Mouse (Mus musculus): ENCODE measurements around the gene Zfp575. TPM values are rescaled to one million over a fixed set of nuclear protein-coding genes. Genes with fewer than 3 reads are reported as not detected.

The Zfp575 gene
- total and polyA plus RNA-seq, 2 experiments from 2014 or later, result 3.2 to 28.3 TPM

GRCm38 (mm10) chr7:24564607-24565265 is 22.7 kb downstream of the Zfp575 start:
- ATAC-seq (ENCODE audit: low FRiP score), result no peak
- no peaks in the 10 kb centered on the region for H3K4me1 ChIP-seq (ENCODE audit: insufficient read depth, low read length)
- TF ChIP-seq CTCF (IDR thresholded peaks at IDR 0.05), result peak; percentile 72
- H3K4me3 ChIP-seq (ENCODE audit: low read depth, low read length), result no peak overlapping the region
- no peak overlapping the region for H3K27ac ChIP-seq (ENCODE audit: low read depth, low read length)
- H3K9ac ChIP-seq (replicated peaks; ENCODE audit: low read length, poor library complexity, severe bottlenecking), result no peak overlapping the region
- no peaks in the 10 kb centered on the region for H3K27me3 ChIP-seq (ENCODE audit: insufficient read depth, low read length)
- peaks cover 45% of the 10 kb centered on the region for H3K36me3 ChIP-seq (ENCODE audit: insufficient read depth, low read length)
- DNase-seq (ENCODE audit: low spot score), result peak; percentile 38
- 61% methylated on average over 6 of the region's 6 CpGs for WGBS
- H3K9me3 ChIP-seq (ENCODE audit: low read length), result no peaks in the 10 kb centered on the region
- H3K4me2 ChIP-seq (ENCODE audit: low read depth, low read length, poor library complexity, severe bottlenecking), result no peak overlapping the region

- H3K9ac ChIP-seq (replicated peaks; ENCODE audit: low read length, poor library complexity, severe bottlenecking), result no peak overlapping the region
- H3K4me3 ChIP-seq (ENCODE audit: low read depth, low read length), result no peak overlapping the region
- no peak for ATAC-seq (ENCODE audit: low FRiP score)
- DNase-seq (ENCODE audit: low spot score), result no peak
- H3K27me3 ChIP-seq (ENCODE audit: insufficient read depth, low read length), result no peaks in the 10 kb centered on the region
- no peak overlapping the region for H3K27ac ChIP-seq (ENCODE audit: low read depth, low read length)
- peaks cover 45% of the 10 kb centered on the region for H3K36me3 ChIP-seq (ENCODE audit: insufficient read depth, low read length)
- H3K9me3 ChIP-seq (ENCODE audit: low read length), result no peaks in the 10 kb centered on the region
- no peak overlapping the region for H3K4me2 ChIP-seq (ENCODE audit: low read depth, low read length, poor library complexity, severe bottlenecking)
- WGBS, result 89% methylated on average over 4 of the region's 4 CpGs
- H3K4me1 ChIP-seq (ENCODE audit: insufficient read depth, low read length), result no peaks in the 10 kb centered on the region
- no peak for TF ChIP-seq CTCF (IDR thresholded peaks at IDR 0.05)
Measured at GRCm38 (mm10) chr7:24563837-24564206, 23.6 kb downstream of the Zfp575 start.

GRCm38 (mm10) chr7:24563191-24563836 is 24.1 kb downstream of the Zfp575 start:
- H3K36me3 ChIP-seq (ENCODE audit: insufficient read depth, low read length), result peaks cover 41% of the 10 kb centered on the region
- no peaks in the 10 kb centered on the region for H3K4me1 ChIP-seq (ENCODE audit: insufficient read depth, low read length)
- WGBS, result 92% methylated on average over 8 of the region's 8 CpGs
- TF ChIP-seq CTCF (IDR thresholded peaks at IDR 0.05), result no peak
- H3K27me3 ChIP-seq (ENCODE audit: insufficient read depth, low read length), result no peaks in the 10 kb centered on the region
- no peak overlapping the region for H3K4me2 ChIP-seq (ENCODE audit: low read depth, low read length, poor library complexity, severe bottlenecking)
- DNase-seq (ENCODE audit: low spot score) (no peak), ATAC-seq (ENCODE audit: low FRiP score) (no peak)
- no peak overlapping the region for H3K4me3 ChIP-seq (ENCODE audit: low read depth, low read length)
- no peak overlapping the region for H3K27ac ChIP-seq (ENCODE audit: low read depth, low read length)
- H3K9me3 ChIP-seq (ENCODE audit: low read length), result no peaks in the 10 kb centered on the region
- H3K9ac ChIP-seq (replicated peaks; ENCODE audit: low read length, poor library complexity, severe bottlenecking), result no peak overlapping the region

- Histone ChIP-seq H3K4me2 (ENCODE audit: low read depth, low read length, poor library complexity, severe bottlenecking) (no peak overlapping the region), H3K36me3 (ENCODE audit: insufficient read depth, low read length) (peaks cover 22% of the 10 kb centered on the region), H3K4me1 (ENCODE audit: insufficient read depth, low read length) (no peaks in the 10 kb centered on the region), H3K4me3 (ENCODE audit: low read depth, low read length) (no peak overlapping the region), H3K27ac (ENCODE audit: low read depth, low read length) (no peak overlapping the region), H3K9ac (replicated peaks; ENCODE audit: low read length, poor library complexity, severe bottlenecking) (no peak overlapping the region), H3K27me3 (ENCODE audit: insufficient read depth, low read length) (no peaks in the 10 kb centered on the region), H3K9me3 (ENCODE audit: low read length) (no peaks in the 10 kb centered on the region)
- 90% methylated on average over 4 of the region's 4 CpGs for WGBS
- no peak for TF ChIP-seq CTCF (IDR thresholded peaks at IDR 0.05)
- DNase-seq (ENCODE audit: low spot score), result no peak
- ATAC-seq (ENCODE audit: low FRiP score), result no peak
Measured at GRCm38 (mm10) chr7:24561450-24561849, 26.0 kb downstream of the Zfp575 start.

GRCm38 (mm10) chr7:24555786-24556185 is 31.7 kb downstream of the Zfp575 start:
- WGBS, result 91% methylated on average over 10 of the region's 10 CpGs
- H3K4me3 ChIP-seq (ENCODE audit: low read depth, low read length), result no peak overlapping the region
- no peak for DNase-seq (ENCODE audit: low spot score)
- no peak for TF ChIP-seq CTCF (IDR thresholded peaks at IDR 0.05)
- no peak for ATAC-seq (ENCODE audit: low FRiP score)
- peaks cover 9% of the 10 kb centered on the region; the same call in 1 of the 2 replicates for H3K36me3 ChIP-seq (ENCODE audit: insufficient read depth, low read length)
- H3K27ac ChIP-seq (ENCODE audit: low read depth, low read length), result no peak overlapping the region
- H3K4me2 ChIP-seq (ENCODE audit: low read depth, low read length, poor library complexity, severe bottlenecking), result no peak overlapping the region
- no peaks in the 10 kb centered on the region for H3K4me1 ChIP-seq (ENCODE audit: insufficient read depth, low read length)
- H3K9ac ChIP-seq (replicated peaks; ENCODE audit: low read length, poor library complexity, severe bottlenecking), result no peak overlapping the region
- no peaks in the 10 kb centered on the region for H3K9me3 ChIP-seq (ENCODE audit: low read length)
- no peaks in the 10 kb centered on the region for H3K27me3 ChIP-seq (ENCODE audit: insufficient read depth, low read length)

GRCm38 (mm10) chr7:24551985-24552759 is 35.3 kb downstream of the Zfp575 start:
- peaks cover 4% of the 10 kb centered on the region; the same call in 1 of the 2 replicates for H3K4me1 ChIP-seq (ENCODE audit: insufficient read depth, low read length)
- H3K4me3 ChIP-seq (ENCODE audit: low read depth, low read length), result no peak overlapping the region
- TF ChIP-seq CTCF (IDR thresholded peaks at IDR 0.05), result no peak
- DNase-seq (ENCODE audit: low spot score) (no peak), ATAC-seq (ENCODE audit: low FRiP score) (no peak)
- no peaks in the 10 kb centered on the region for H3K27me3 ChIP-seq (ENCODE audit: insufficient read depth, low read length)
- no peak overlapping the region for H3K27ac ChIP-seq (ENCODE audit: low read depth, low read length)
- peaks cover 9% of the 10 kb centered on the region; the same call in 1 of the 2 replicates for H3K36me3 ChIP-seq (ENCODE audit: insufficient read depth, low read length)
- no peaks in the 10 kb centered on the region for H3K9me3 ChIP-seq (ENCODE audit: low read length)
- H3K4me2 ChIP-seq (ENCODE audit: low read depth, low read length, poor library complexity, severe bottlenecking), result no peak overlapping the region
- no peak overlapping the region for H3K9ac ChIP-seq (replicated peaks; ENCODE audit: low read length, poor library complexity, severe bottlenecking)
- 93% methylated on average over 12 of the region's 12 CpGs for WGBS
